Mouse (Mus musculus) limb, embryonic 11.5 days (tissue): ENCODE measurements at regions not wholly inside any gene's neighbourhood (a gene's known extent, or its start where the extent isn't known, plus 50 kb on each side); places are given as distances from the start of the nearest gene placed in this dataset.
A peak's percentile ranks its signal among the peaks of the same experiment; 100 is the strongest.

Experiments
- ATAC-seq: fragments of 200-750 bp; cut with Nextera tagmentation; 2 replicates; pipeline ENCODE4 v1.8.0; 2017; ENCODE audit warnings: low read depth; ENCODE audit not compliant: insufficient number of reproducible peaks, low FRiP score, low TSS enrichment
- DNase-seq: peaks from one replicate; pipeline ENCODE4 v3.0.0-alpha.2; 2015; ENCODE audit warnings: low spot score
- H3K27ac ChIP-seq: fragments of 300-500 bp; sonication (generic); replicated peaks from 2 replicates; pipeline ENCODE4 v1.5.1; 2014; ENCODE audit warnings: low read depth, mild to moderate bottlenecking, low read length
- H3K27me3 ChIP-seq: fragments of 300-500 bp; sonication (generic); 2 replicates; pipeline ENCODE4 v1.6.1; 2014; ENCODE audit warnings: mild to moderate bottlenecking, low read length, mixed read lengths; ENCODE audit not compliant: control insufficient read depth, insufficient read depth
- H3K36me3 ChIP-seq: fragments of 300-500 bp; sonication (generic); 2 replicates; pipeline ENCODE4 v1.6.1; 2014; ENCODE audit warnings: mild to moderate bottlenecking, low read length, moderate library complexity, mixed read lengths; ENCODE audit not compliant: control insufficient read depth, insufficient read depth
- H3K4me1 ChIP-seq: fragments of 300-500 bp; sonication (generic); 2 replicates; pipeline ENCODE4 v1.6.1; 2014; ENCODE audit warnings: low read length, mixed read lengths; ENCODE audit not compliant: control insufficient read depth, insufficient read depth
- H3K4me2 ChIP-seq: fragments of 300-500 bp; sonication (generic); 2 replicates; pipeline ENCODE4 v1.6.1; 2014; ENCODE audit warnings: low read depth, mild to moderate bottlenecking, moderate library complexity; ENCODE audit not compliant: severe bottlenecking
- H3K4me3 ChIP-seq: fragments of 300-500 bp; sonication (generic); 2 replicates; pipeline ENCODE4 v1.5.1; 2014; ENCODE audit warnings: low read depth, low read length
- H3K9ac ChIP-seq: fragments of 300-500 bp; sonication (generic); 2 replicates; pipeline ENCODE4 v1.6.1; 2014; ENCODE audit warnings: mild to moderate bottlenecking, low read length
- H3K9me3 ChIP-seq: fragments of 300-500 bp; sonication (generic); 2 replicates; pipeline ENCODE4 v1.6.1; 2016; ENCODE audit warnings: low read length; ENCODE audit not compliant: control insufficient read depth
- WGBS: fragments of 180-500 bp; shearing (Covaris S2); extraction: QIAGEN DNeasy Blood & Tissue Kit; methylation state at CpG from one replicate; pipeline ENCODE4 v1.1.7; 2014; 5-methylcytosine and 5-hydroxymethylcytosine counted together

- DNase-seq (no peak), ATAC-seq (no peak)
- no peaks in the 10 kb centered on the region for H3K4me1 ChIP-seq
- no peaks in the 10 kb centered on the region for H3K36me3 ChIP-seq
- 91% methylated on average over 9 of the region's 9 CpGs for WGBS
- no peak overlapping the region for H3K4me3 ChIP-seq
- no peak overlapping the region for H3K27ac ChIP-seq
- H3K9me3 ChIP-seq: no peaks in the 10 kb centered on the region
- H3K9ac ChIP-seq: no peak overlapping the region
- H3K4me2 ChIP-seq: no peak overlapping the region
- H3K27me3 ChIP-seq: no peaks in the 10 kb centered on the region
Measured at GRCm38 (mm10) chr4:100717601-100718000, 58.9 kb upstream of the Cachd1 start.

GRCm38 (mm10) chr4:100722532-100722931 is 53.9 kb upstream of the Cachd1 start:
- 21% methylated on average over 9 of the region's 9 CpGs for WGBS
- no peak overlapping the region for H3K4me3 ChIP-seq
- DNase-seq: peak; percentile 80
- no peak for ATAC-seq
- H3K9me3 ChIP-seq: no peaks in the 10 kb centered on the region
- no peak overlapping the region for H3K9ac ChIP-seq
- H3K27me3 ChIP-seq: no peaks in the 10 kb centered on the region
- H3K4me2 ChIP-seq: no peak overlapping the region
- H3K36me3 ChIP-seq: no peaks in the 10 kb centered on the region
- H3K27ac ChIP-seq: no peak overlapping the region
- no peaks in the 10 kb centered on the region for H3K4me1 ChIP-seq

DNA sequence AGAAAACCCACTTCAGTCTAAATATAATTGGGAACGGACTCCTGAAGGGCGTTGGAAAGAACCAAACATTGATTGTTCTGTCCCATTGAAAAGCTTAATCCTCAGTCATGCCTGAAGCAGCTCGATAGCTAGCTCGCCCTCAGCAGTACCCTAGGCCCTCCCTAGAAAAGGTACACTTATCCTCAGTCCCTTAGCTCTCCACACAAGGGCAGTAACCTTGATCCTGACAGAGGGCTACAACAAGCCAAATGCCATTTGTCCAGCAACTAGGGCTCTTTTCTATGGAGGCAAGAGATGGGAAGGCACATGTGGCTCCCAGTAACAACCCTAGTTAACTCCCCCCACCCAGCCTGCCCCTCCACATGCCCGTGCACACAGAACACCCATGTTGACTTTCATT is 53.4 kb upstream of the Cachd1 start:
- Histone ChIP-seq H3K4me1 (no peaks in the 10 kb centered on the region), H3K4me3 (no peak overlapping the region), H3K27me3 (no peaks in the 10 kb centered on the region), H3K4me2 (no peak overlapping the region), H3K36me3 (no peaks in the 10 kb centered on the region), H3K27ac (no peak overlapping the region), H3K9ac (no peak overlapping the region), H3K9me3 (no peaks in the 10 kb centered on the region)
- ATAC-seq (no peak), DNase-seq (no peak)
- 78% methylated on average over 5 of the region's 5 CpGs for WGBS

GRCm38 (mm10) chr4:100725811-100726210 is 50.7 kb upstream of the Cachd1 start:
- WGBS: 94% methylated on average over 7 of the region's 7 CpGs
- no peak overlapping the region for H3K4me3 ChIP-seq
- H3K27me3 ChIP-seq: no peaks in the 10 kb centered on the region
- DNase-seq (no peak), ATAC-seq (no peak)
- H3K4me2 ChIP-seq: no peak overlapping the region
- peaks cover 2% of the 10 kb centered on the region; the same call in 1 of the 2 replicates for H3K4me1 ChIP-seq
- no peak overlapping the region for H3K27ac ChIP-seq
- no peaks in the 10 kb centered on the region for H3K9me3 ChIP-seq
- H3K36me3 ChIP-seq: no peaks in the 10 kb centered on the region
- H3K9ac ChIP-seq: no peak overlapping the region

- Histone ChIP-seq H3K27ac (no peak overlapping the region), H3K4me1 (peaks cover 2% of the 10 kb centered on the region; the same call in 1 of the 2 replicates), H3K36me3 (no peaks in the 10 kb centered on the region), H3K9ac (no peak overlapping the region), H3K4me3 (no peak overlapping the region), H3K9me3 (no peaks in the 10 kb centered on the region), H3K27me3 (no peaks in the 10 kb centered on the region), H3K4me2 (no peak overlapping the region)
- ATAC-seq (no peak), DNase-seq (no peak)
- 82% methylated on average over 6 of the region's 6 CpGs for WGBS
Measured at GRCm38 (mm10) chr4:100726496-100726895, 50.0 kb upstream of the Cachd1 start.
